Mouse (Mus musculus) lung, adult 2 months (tissue): Measurements from ENCODE around the gene Vps33b.

ENCODE experiments used
- CTCF ChIP-seq: fragments of 200-500 bp; IDR thresholded peaks from 2 replicates; pipeline ENCODE4 v1.5.1; 2011; ENCODE audit warnings: mild to moderate bottlenecking, low read length, control low read depth; ENCODE audit not compliant: insufficient read depth
- POLR2A ChIP-seq: fragments of 200-500 bp; IDR thresholded peaks from 2 replicates; pipeline ENCODE4 v1.6.1; 2011; ENCODE audit warnings: low read depth, mild to moderate bottlenecking, control low read depth, low read length, borderline replicate concordance; ENCODE audit errors: extremely low read depth

- TF ChIP-seq POLR2A (no peak), CTCF (no peak)
Observed at GRCm38 (mm10) chr7:80294764-80295648, 25.6 kb downstream of the Vps33b start.
